Mouse (Mus musculus): ENCODE measurements around the gene Ubqln1. TPM values are rescaled to one million over a fixed set of nuclear protein-coding genes. Genes with fewer than 3 reads are reported as not detected.

Ubqln1 gene
- total RNA-seq (2023) = 10 to 100 TPM; 62.1 to 64.8 TPM

GRCm38 (mm10) chr13:58215592-58216341 lies at the start of gene Ubqln1:
TSS of gene Ubqln1 (minus strand) at chr13:58215653.

DNA sequence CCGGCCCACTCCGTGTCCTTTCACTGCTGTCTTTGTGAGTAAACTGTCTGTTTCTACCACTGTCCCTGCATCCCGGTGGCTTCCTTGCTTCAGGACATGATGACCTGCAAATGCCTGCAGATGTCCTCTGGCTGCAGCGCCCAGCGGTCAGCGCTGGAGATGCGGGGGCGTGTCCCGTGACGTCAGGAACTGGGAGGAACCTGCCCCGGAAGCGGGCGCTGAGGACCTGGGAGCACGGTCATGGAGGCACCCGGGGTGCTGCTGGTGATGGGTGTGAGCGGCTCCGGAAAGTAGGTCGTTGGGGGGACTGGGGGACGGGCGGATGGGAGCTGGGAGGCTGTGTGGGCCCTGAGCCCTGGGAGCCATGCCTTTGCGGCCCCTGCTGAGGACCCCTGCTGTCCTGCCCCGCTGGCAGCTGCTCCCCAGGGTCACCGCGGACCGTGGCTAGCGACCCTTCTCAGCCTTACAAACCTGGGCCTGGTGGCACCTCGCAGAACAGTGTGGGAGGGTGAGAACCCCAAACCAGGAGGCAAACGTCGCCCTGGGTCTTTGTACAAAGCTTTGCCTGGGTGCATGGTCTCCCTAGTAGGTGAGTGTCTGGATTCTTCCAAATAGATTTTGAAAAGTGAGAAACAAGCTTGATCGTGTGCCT lies 57.9 kb downstream of the Ubqln1 start, which contains the start of gene Idnk:
Gene Idnk, plus strand, starts transcription at position 203 of the 652 bp plus-strand sequence.

DNA sequence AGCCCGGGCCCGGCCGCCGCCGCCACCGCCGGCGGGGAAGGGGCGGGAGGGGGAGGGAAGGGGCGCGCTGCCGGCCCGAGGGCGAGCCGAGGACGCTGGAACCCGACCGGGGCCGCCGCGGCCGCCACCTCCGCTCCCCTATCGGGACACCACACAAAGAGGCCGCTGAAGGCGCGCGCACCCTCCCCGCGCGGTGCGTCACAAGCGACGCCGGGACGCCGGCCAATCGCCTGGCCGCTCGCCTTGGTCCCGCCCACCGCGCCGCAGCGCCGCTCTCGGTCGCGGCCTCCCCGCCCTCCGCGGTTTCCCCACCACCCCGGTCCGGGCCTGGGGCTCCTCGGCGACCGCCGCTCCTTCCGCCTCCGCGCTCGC lies 87.1 kb downstream of the Ubqln1 start, which contains the start of gene Hnrnpa0:
Gene Hnrnpa0, minus strand, starts transcription at position 161 of the 372 bp plus-strand sequence.

Other genes with a start within 250 kb of the Ubqln1 start
- gene Klhl3, start 102.1 kb downstream of the Ubqln1 start, total RNA-seq (2023) = under 1 TPM; 0.08 to 0.24 TPM
- gene Hnrnpa0, start 87.1 kb downstream of the Ubqln1 start, total RNA-seq (2023) = 100 to 1,000 TPM in 1 of 2 experiments, 10 to 100 TPM in 1; 87.2 to 105 TPM
- gene Idnk, start 58.0 kb downstream of the Ubqln1 start, total RNA-seq (2023) = 10 to 100 TPM; 60.6 to 63.2 TPM
- 1 to 10 TPM; 4.7 to 7.0 TPM for gene Gkap1, start 60.0 kb upstream of the Ubqln1 start, total RNA-seq (2023)
- under 1 TPM in 1 of 2 experiments, not detected in 1; 0.18 TPM for gene Kif27, start 143.5 kb upstream of the Ubqln1 start, total RNA-seq (2023)
- 10 to 100 TPM; 16.8 to 18.4 TPM for gene 2210016F16Rik, start 169.6 kb upstream of the Ubqln1 start, total RNA-seq (2023)
- 10 to 100 TPM; 25.9 to 28.4 TPM for gene Rmi1, start 186.6 kb upstream of the Ubqln1 start, total RNA-seq (2023)
- gene Hnrnpk, start 187.7 kb upstream of the Ubqln1 start, total RNA-seq (2023) = 1,000 to 10,000 TPM in 1 of 2 experiments, 100 to 1,000 TPM in 1; 987 to 1,116 TPM

Data from monocyte, adult 59 days (primary cell).